Mouse (Mus musculus) layer of hippocampus, adult 9-11 months (tissue): ENCODE data around the gene Smbd1.

ENCODE experiments used
- DNase-seq: peaks from one replicate; pipeline ENCODE4 v3.0.0; 2022

Smbd1 gene

DNA sequence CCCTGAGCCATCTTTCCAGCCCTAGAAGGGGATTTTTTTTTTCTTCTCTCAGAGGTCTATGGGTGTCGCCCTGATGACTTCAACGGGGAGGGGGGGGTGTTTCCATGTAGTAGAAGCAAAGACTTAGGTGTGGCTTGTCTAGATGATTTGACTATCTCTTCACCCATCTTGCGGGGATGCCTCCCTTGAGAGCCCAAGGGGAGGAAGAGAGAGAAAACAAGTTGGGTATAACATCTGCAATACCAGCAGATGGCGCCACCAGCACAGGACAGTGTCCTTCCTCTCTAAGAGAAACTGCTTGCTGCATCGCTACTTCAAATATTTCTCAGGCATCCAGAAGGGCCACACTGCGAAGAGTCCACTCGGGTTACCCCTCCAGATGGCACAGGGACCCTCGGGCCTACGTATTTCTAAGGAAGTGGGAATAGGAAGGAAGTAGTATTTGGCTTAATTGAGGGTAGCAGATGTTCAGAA, 2.6 kb upstream of the Smbd1 start:
- peak; percentile 69 for DNase-seq

DNA sequence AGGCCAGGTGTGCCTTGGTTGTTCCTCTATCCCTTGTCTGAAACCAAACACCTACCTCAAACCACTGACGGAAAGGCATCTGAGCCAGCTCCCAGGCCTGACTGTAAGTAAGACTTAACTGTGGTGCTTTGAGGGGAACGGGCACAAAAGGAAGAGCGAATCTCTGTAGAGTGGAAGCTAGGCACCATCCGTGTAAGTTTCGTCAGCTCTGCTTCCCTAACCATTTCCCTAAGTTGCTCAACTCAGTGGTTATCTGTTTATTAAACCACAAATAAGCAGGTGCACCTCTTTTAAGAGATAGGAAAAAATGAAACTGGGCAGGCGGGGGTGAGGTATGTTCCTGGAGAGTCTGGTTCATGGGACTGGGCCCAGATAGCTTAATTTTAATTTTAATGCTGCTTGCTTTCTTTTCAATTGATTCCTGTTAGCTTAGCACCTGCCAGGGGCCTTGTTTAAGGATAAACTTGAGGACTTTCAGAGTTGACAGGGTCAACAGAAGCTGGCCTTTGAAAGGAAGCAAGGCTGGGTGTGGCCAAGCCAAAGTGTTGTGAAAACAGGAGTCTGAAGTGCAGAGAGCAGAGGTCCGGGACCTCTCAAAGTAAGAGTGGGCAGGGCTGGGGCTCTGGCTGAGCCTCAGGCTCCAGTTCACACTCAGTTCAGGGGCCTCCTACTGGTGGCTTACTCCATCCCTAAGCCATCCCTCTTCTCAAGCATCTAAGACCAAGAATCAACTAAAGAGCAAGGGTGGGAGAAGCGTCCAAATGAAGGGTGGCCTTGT, 2.7 kb downstream of the Smbd1 start:
- DNase-seq = no peak

GRCm38 (mm10) chr16:32805151-32805550, 5.1 kb downstream of the Smbd1 start:
- no peak for DNase-seq

GRCm38 (mm10) chr16:32803901-32804300, 6.4 kb downstream of the Smbd1 start:
- no peak for DNase-seq

- peak; percentile 35 for DNase-seq
These were observed 6.9 kb downstream of the Smbd1 start for GRCm38 (mm10) chr16:32803252-32803853.

- no peak for DNase-seq
These were observed 12.9 kb downstream of the Smbd1 start, which contains the start of gene Muc20 for GRCm38 (mm10) chr16:32797426-32797689. TSS of gene Muc20 (minus strand) at chr16:32797435.

DNA sequence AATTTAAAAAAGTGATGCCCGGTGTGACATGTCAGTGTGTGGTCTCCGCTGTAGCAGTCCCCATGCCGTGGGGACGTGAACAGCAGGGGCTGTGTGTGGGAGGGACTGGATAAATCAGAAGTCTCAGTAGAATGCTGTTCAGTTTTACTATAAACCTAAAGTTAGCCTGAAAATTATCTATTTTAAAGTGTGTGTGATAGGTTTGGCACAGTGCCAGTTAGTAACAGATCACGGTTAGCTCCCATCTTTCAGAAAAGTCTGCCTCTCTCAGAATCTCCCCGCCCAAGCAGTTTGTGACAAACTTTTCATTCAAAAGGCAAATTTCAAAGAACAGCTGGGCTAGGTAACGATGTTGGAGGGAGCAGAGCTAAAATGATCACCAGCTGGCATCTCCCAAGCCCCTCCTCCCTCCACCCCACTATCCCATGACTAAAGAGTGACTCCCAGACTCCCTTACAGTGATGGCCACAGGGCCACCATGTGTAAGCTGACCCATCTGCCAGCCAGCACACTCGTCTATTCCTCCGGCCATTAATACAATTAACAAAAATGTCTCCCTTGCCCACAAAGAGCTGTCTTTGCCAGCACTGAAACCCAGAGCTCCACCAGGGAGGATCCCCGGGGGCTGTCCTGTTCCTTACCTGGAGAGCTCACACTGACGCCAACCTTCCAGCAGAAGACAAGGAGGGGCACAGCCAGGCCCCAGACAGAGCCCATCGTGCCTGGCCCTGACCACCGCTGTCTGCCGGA, 13.4 kb downstream of the Smbd1 start:
- DNase-seq = no peak

GRCm38 (mm10) chr16:32795177-32795576, 15.1 kb downstream of the Smbd1 start:
- no peak for DNase-seq

DNA sequence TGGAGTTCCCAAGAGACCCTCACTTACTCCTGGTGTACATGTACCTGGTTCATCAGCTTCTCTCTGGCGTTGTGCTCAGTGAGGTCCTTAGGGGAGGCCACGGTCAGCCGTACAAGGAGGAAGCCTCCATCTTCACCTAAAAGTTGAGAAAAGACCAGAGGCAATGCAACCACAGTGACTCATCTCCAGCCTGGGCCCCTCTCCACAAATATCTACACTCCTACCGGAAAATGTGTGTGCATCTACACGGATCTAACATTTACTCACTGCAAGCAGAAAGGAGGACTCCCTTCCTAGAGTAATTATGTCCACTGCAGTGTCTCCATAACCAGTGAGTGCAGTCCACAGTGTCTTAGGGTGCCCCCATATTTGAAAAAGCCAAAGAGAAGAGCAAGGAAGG, 20.2 kb downstream of the Smbd1 start:
- DNase-seq = no peak

GRCm38 (mm10) chr16:32784840-32785239, 25.4 kb downstream of the Smbd1 start:
- DNase-seq = peak; percentile 53

DNA sequence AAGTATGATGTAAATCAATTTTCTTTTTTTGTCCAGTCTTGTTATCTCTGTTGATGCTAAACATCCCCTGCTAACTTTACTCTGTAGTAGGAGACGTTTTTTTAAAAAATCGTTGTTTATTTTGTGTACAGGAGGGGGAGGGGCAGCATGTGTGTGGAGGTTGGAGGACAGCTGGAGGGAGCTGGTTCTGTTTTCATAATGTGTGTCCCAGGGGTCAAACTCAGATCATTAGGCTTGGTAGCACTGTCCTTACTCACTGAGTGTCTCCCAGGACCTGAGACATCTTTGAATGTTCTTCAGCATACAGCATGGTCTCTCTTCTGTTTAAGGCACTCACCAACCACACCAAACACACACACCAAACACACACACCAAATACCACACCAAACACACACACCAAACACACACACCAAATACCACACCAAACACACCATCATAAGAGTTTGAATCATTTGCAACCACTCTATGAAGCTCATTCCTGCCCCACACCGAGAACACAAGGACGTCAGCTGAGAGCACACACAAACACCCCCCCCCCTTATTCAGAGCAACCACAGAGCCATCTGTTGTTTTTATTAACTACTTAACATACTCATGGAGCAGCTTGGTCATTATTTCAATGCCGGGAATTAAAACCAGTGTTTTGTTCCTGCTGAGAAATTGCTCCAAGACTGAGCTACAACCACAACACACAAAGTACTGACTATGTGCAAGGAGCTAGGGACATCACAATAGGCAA, 26.8 kb downstream of the Smbd1 start:
- DNase-seq = no peak

DNA sequence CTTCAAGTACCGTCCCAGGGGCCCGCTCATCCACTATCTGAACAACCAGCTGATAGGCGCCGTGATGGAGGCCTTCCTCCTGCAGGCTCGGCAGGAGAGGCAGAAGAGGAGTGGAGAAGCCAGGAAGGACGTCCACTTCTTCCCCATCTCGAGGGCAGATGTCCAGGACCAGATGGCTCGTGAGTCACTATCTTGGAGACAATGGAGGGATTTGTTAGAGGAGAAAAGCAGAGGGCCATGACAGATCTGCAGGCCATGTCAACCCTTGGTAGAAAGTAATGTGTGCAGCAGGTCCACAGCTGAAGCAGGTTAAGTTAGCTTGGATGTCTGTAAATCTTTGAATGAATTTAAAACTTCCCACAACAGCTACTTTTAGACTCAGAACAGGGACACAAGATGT, 31.3 kb downstream of the Smbd1 start:
- DNase-seq = no peak

GRCm38 (mm10) chr16:32776676-32777075, 33.6 kb downstream of the Smbd1 start:
- no peak for DNase-seq

DNA sequence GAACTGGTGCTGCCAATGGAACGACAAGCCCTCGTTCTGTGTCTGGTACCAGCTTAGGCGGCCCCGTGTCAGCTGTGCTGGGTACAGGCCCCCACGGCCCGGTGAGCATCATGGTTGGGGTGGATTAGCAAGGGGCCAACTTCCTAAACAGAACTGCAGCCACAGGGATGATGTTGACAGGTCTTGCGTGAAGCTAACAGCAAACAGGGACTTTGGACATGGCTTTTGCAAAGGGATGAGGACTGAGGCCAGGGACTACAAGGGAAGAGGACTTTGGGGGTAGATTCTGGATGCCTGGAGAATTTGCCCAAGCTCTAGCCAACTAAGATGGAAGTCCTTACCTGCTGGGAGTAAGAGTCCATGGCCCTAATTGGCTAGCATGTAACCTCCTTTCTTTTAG, 43.4 kb downstream of the Smbd1 start:
- no peak for DNase-seq

DNA sequence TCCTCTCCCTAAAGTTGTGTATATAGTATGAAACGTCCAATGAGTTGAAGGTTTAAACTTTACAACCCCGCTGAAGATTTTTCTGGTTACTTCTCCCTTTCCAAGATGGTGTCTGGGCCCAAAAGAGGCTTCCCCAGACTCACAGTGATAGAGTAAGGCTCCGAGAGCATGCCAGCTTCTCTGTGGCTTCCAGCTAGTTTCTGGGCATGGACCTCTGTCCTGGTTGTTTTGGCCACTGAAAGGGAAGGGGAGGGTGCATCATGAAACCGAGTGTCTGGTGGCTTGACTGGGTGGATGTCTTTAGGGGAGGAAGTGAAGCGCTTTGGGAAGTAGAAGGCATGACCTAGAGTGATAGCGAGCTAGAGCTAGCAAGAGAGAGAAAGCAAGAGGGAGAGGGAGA, 45.3 kb downstream of the Smbd1 start:
- DNase-seq = no peak

- no peak for DNase-seq
These were observed 45.7 kb downstream of the Smbd1 start for GRCm38 (mm10) chr16:32764550-32764949.
